ENCODE assay signal across 19 mouse cellular contexts in the genomic region with DNA sequence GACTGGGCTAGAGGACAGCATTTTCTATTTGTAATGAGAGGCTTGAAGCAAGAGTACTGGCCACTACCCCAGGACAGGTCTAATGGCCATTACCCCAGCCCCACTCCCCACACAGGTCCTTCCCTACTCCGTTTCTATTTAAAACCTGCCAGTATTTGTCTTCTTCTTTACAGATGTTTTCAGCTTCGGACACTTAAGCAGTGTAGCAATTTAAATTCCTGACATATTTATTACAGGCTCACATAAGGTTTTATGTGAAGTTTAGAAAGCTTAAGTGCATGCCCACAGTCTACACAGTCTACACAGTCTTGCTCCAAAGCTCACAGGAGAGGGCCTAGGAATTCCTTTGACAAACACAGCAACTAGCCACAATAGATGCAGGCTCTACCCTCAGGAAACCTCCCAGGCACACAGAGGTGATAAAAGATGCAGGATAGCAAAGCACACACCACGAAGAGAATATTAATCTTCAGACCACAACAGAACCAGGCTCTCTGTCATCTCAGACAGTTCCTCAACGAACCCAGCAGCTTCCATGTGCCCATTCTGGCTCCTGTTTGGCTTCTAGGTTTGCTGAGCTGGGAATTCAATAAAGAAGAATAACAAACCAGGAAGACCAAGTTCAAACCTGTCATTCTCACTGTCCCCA.
"Had no signal": no experiment of that assay in that cellular context is flagged by ENCODE, and none has a peak within 500 bp of the region (broad histone marks: within the 10 kb centered on the region; RNA-seq: fewer than 3 reads in every experiment).

No protein-coding gene starts in this region.

- H3K9ac ChIP-seq: limb, embryonic 12.5 days; liver, embryonic 15.5 days; midbrain, embryonic 13.5 days had no signal

- H3K4me3 ChIP-seq: left cerebral cortex, adult 2 months; liver, embryonic 12.5 days; liver, embryonic 15.5 days; megakaryocyte, embryonic 14.5 days; neural tube, embryonic 13.5 days had no signal

- H3K27me3 ChIP-seq: kidney, embryonic 15.5 days; limb, embryonic 12.5 days; liver, embryonic 12.5 days; liver, embryonic 15.5 days; megakaryocyte, embryonic 14.5 days had no signal

- H3K36me3 ChIP-seq: kidney, embryonic 15.5 days; limb, embryonic 12.5 days; liver, embryonic 12.5 days; liver, embryonic 15.5 days; midbrain, embryonic 10.5 days; midbrain, embryonic 13.5 days; neural tube, embryonic 13.5 days had no signal

- H3K27ac ChIP-seq: kidney, embryonic 15.5 days; left cerebral cortex, adult 2 months; limb, embryonic 12.5 days; liver, embryonic 12.5 days; liver, embryonic 15.5 days; midbrain, embryonic 10.5 days; midbrain, embryonic 13.5 days; neural tube, embryonic 13.5 days had no signal

- DNase-seq: kidney, adult 8-10 months; kidney, postnatal 10 days; kidney, postnatal 36 days; layer of hippocampus, postnatal 36 days; liver; lung, adult 18-20 months; lung, postnatal 14 days; retina, postnatal 1 day; thymus, adult 18-20 months; thymus, postnatal 36 days had no signal

- H3K9me3 ChIP-seq: kidney, embryonic 15.5 days; limb, embryonic 12.5 days; liver, embryonic 12.5 days; liver, embryonic 15.5 days; megakaryocyte, embryonic 14.5 days; midbrain, embryonic 10.5 days; midbrain, embryonic 13.5 days; neural tube, embryonic 13.5 days had no signal

- ATAC-seq: liver, embryonic 12.5 days; midbrain, embryonic 13.5 days had no signal
